Mouse (Mus musculus): ENCODE data around the gene Ano10. TPM values are rescaled to one million over a fixed set of nuclear protein-coding genes. Genes with fewer than 3 reads are reported as not detected.

Gene Ano10
- total and polyA plus RNA-seq, 2 experiments from 2014 or later: 34.5 to 48.6 TPM

DNA sequence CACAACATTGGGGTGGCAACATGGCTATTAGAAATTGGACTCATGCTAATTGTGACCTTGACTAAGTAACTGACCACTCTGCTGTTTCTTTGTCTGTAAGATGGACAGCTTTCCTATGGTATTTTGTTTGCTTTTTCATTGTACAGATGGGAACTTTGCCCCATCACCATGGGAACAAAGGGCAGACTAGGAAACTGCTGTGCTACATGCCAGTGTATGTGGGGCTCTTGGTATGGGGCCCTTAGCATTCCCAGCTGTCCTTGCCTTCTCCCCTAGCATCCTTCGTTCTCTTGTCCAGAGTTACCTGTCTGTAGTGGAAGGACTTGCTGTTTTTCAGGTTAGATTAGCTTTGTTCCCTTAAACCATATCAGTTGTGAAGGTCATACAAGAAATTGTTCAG, 156.3 kb downstream of the Ano10 start:
- Histone ChIP-seq H3K27ac (no peak overlapping the region), H3K36me3 (ENCODE audit: insufficient read depth, low read length) (peaks cover 7% of the 10 kb centered on the region; the same call in 1 of the 2 replicates), H3K9ac (replicated peaks; ENCODE audit: low read length) (no peak overlapping the region), H3K4me3 (ENCODE audit: low read length) (no peak overlapping the region), H3K27me3 (ENCODE audit: insufficient read depth, low read length) (no peaks in the 10 kb centered on the region), H3K9me3 (ENCODE audit: low read length) (no peaks in the 10 kb centered on the region), H3K4me1 (ENCODE audit: insufficient read depth, low read length) (0 out of 2 replicates have a peak, but pooled peaks cover 4% of the 10 kb centered on the region), H3K4me2 (ENCODE audit: low read depth, low read length) (no peak overlapping the region)
- ATAC-seq: no peak
- DNase-seq (ENCODE audit: low spot score): no peak
- no peak for TF ChIP-seq CTCF (IDR thresholded peaks at IDR 0.05; ENCODE audit: low read depth)
- 26% methylated on average over 1 of the region's 1 CpGs for WGBS

DNA sequence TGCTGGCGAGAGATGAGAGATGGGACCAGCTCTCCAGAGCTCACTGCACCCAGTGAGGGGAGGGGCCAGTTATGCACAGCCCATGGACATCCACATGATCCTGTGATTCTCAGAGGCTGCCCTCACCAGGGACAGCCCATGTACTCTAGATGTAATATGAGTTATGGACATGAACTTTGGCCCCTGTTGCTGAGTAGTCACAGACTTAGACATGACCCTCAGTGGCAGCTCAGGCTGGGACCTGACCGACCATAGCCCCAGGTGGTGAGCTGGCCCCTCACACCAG, 158.4 kb downstream of the Ano10 start:
- ATAC-seq (no peak), DNase-seq (ENCODE audit: low spot score) (no peak)
- H3K27ac ChIP-seq: no peak overlapping the region
- no peak overlapping the region for H3K4me2 ChIP-seq (ENCODE audit: low read depth, low read length)
- no peaks in the 10 kb centered on the region for H3K27me3 ChIP-seq (ENCODE audit: insufficient read depth, low read length)
- H3K36me3 ChIP-seq (ENCODE audit: insufficient read depth, low read length): peaks cover 7% of the 10 kb centered on the region; the same call in 1 of the 2 replicates
- 0 out of 2 replicates have a peak, but pooled peaks cover 7% of the 10 kb centered on the region for H3K4me1 ChIP-seq (ENCODE audit: insufficient read depth, low read length)
- H3K9ac ChIP-seq (replicated peaks; ENCODE audit: low read length): no peak overlapping the region
- 89% methylated on average over 2 of the region's 2 CpGs for WGBS
- H3K4me3 ChIP-seq (ENCODE audit: low read length): no peak overlapping the region
- H3K9me3 ChIP-seq (ENCODE audit: low read length): no peaks in the 10 kb centered on the region
- TF ChIP-seq CTCF (IDR thresholded peaks at IDR 0.05; ENCODE audit: low read depth): no peak

DNA sequence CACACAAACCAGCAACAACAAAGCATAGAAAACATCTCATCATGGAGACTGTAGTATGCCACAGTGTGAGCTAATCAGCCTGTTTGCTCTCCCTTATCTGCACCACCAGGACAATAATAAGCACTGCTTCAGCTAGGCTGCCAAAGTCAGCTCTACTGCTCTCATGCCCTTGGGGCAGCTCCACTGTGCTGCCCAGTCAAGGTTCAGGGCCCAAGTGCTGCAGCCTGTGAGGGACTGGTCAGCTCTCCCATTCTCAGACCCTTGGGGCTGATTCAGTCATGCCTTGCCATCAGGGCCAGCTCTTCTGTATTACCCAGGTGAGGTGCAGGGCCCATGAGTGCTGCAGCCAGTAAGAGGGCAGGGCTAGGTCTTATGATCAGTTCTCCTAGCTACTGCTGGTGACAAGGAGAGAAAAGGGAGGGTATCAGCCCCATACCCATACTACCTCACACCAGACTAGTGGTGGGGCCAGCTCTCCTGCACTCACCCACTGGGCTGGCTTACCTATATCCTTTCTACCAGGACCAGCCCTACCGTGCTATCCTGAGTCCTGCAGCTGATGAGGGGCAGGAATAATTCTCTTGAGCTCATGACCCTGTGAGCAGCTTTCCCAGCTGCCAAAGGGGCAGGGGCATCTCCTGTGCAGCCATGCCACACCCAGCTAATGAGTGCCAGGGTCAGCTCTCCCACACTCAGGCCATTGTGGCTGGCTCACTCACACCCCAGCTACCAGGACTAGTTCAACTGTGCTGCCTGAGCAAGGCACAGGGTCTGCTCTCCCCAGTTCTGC, 158.9 kb downstream of the Ano10 start:
- no peak overlapping the region for H3K4me3 ChIP-seq (ENCODE audit: low read length)
- no peak for ATAC-seq

DNA sequence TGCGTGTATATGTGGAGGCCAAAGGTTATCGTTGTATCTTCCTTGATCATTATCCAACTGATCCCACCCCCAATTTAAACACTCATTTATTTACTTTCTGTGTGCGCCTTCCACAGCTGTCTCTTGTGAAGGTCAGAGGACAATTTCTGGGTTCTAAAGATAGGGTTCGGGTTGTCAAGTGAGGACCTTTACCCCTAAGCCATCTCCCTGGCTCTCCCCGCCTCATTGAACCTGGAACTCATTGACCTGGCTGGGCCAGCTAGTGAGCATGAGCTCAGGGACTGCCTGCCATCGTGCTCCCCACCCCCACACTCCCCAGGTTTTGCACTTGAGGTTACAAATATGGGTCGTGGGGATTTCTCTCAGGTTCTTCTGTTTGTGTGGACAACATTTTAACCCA, 162.1 kb downstream of the Ano10 start:
- peaks cover 7% of the 10 kb centered on the region; the same call in 1 of the 2 replicates for H3K36me3 ChIP-seq (ENCODE audit: insufficient read depth, low read length)
- H3K9ac ChIP-seq (replicated peaks; ENCODE audit: low read length): no peak overlapping the region
- no peak overlapping the region for H3K4me2 ChIP-seq (ENCODE audit: low read depth, low read length)
- no peak overlapping the region for H3K27ac ChIP-seq
- no peak overlapping the region for H3K4me3 ChIP-seq (ENCODE audit: low read length)
- DNase-seq (ENCODE audit: low spot score) (no peak), ATAC-seq (no peak)
- 86% methylated on average over 7 of the region's 7 CpGs for WGBS
- H3K9me3 ChIP-seq (ENCODE audit: low read length): no peaks in the 10 kb centered on the region
- no peak for TF ChIP-seq CTCF (IDR thresholded peaks at IDR 0.05; ENCODE audit: low read depth)
- no peaks in the 10 kb centered on the region for H3K27me3 ChIP-seq (ENCODE audit: insufficient read depth, low read length)
- H3K4me1 ChIP-seq (ENCODE audit: insufficient read depth, low read length): 0 out of 2 replicates have a peak, but pooled peaks cover 7% of the 10 kb centered on the region

More for the DNA sequence above, 158.9 kb downstream of the Ano10 start:
- no peak overlapping the region for H3K27ac ChIP-seq
- TF ChIP-seq CTCF (IDR thresholded peaks at IDR 0.05; ENCODE audit: low read depth): no peak
- H3K36me3 ChIP-seq (ENCODE audit: insufficient read depth, low read length): peaks cover 7% of the 10 kb centered on the region; the same call in 1 of the 2 replicates
- H3K9ac ChIP-seq (replicated peaks; ENCODE audit: low read length): no peak overlapping the region
- no peaks in the 10 kb centered on the region for H3K27me3 ChIP-seq (ENCODE audit: insufficient read depth, low read length)
- no peaks in the 10 kb centered on the region for H3K9me3 ChIP-seq (ENCODE audit: low read length)
- H3K4me2 ChIP-seq (ENCODE audit: low read depth, low read length): no peak overlapping the region
- 81% methylated on average over 1 of the region's 1 CpGs for WGBS
- no peak for DNase-seq (ENCODE audit: low spot score)
- H3K4me1 ChIP-seq (ENCODE audit: insufficient read depth, low read length): 0 out of 2 replicates have a peak, but pooled peaks cover 11% of the 10 kb centered on the region

DNA sequence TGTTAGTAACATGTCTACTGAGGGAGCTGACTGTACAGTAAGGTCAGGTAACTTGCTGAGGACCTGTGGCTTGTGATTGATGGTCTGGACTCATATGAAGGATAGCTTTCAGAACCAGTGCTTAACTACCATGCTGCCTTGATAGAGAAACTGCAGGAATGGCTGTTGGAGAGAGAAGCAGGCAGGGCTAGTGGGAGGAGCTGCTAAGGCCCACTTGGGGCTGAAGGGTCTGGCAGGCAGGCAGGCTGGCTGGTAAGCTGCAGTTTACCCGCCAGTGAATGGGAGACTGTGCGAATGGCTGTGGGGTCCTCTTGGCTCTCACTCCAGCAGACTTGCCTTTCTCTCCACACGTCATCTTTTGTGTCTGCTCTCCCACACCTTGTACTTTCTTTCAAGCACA, 163.6 kb downstream of the Ano10 start:
- Histone ChIP-seq H3K27me3 (ENCODE audit: insufficient read depth, low read length) (no peaks in the 10 kb centered on the region), H3K36me3 (ENCODE audit: insufficient read depth, low read length) (peaks cover 7% of the 10 kb centered on the region; the same call in 1 of the 2 replicates), H3K9ac (replicated peaks; ENCODE audit: low read length) (no peak overlapping the region), H3K4me1 (ENCODE audit: insufficient read depth, low read length) (peaks cover 14% of the 10 kb centered on the region; the same call in 1 of the 2 replicates), H3K27ac (no peak overlapping the region), H3K9me3 (ENCODE audit: low read length) (no peaks in the 10 kb centered on the region), H3K4me3 (ENCODE audit: low read length) (no peak overlapping the region), H3K4me2 (ENCODE audit: low read depth, low read length) (no peak overlapping the region)
- no peak for ATAC-seq
- no peak for TF ChIP-seq CTCF (IDR thresholded peaks at IDR 0.05; ENCODE audit: low read depth)
- no peak for DNase-seq (ENCODE audit: low spot score)
- 25% methylated on average over 3 of the region's 3 CpGs for WGBS

DNA sequence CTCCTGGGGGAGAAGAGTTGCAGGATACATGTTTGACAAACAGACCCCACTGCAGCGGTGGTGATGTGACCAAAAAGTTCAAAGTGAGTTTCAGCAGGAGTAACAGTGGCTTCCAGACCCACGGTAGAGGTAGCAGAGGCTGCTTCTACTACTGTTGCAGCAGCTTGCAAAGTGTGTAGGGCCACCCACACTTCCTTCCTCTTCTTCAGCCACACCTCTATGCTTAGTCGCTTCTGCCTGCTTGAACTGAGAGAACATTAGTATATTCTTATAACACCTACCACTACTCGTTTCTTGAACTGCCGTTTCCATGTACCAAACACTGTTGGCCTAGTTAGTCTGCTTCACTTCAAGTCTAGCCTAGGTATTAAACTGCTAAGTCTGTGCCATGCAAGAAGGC, 165.5 kb downstream of the Ano10 start:
- WGBS: 80% methylated on average over 5 of the region's 5 CpGs
- Histone ChIP-seq H3K4me2 (ENCODE audit: low read depth, low read length) (no peak overlapping the region), H3K9ac (replicated peaks; ENCODE audit: low read length) (no peak overlapping the region), H3K4me1 (ENCODE audit: insufficient read depth, low read length) (peaks cover 14% of the 10 kb centered on the region; the same call in 1 of the 2 replicates), H3K9me3 (ENCODE audit: low read length) (no peaks in the 10 kb centered on the region), H3K4me3 (ENCODE audit: low read length) (no peak overlapping the region), H3K36me3 (ENCODE audit: insufficient read depth, low read length) (peaks cover 3% of the 10 kb centered on the region; the same call in 1 of the 2 replicates), H3K27me3 (ENCODE audit: insufficient read depth, low read length) (no peaks in the 10 kb centered on the region), H3K27ac (no peak overlapping the region)
- TF ChIP-seq CTCF (IDR thresholded peaks at IDR 0.05; ENCODE audit: low read depth): no peak
- no peak for DNase-seq (ENCODE audit: low spot score)
- no peak for ATAC-seq

DNA sequence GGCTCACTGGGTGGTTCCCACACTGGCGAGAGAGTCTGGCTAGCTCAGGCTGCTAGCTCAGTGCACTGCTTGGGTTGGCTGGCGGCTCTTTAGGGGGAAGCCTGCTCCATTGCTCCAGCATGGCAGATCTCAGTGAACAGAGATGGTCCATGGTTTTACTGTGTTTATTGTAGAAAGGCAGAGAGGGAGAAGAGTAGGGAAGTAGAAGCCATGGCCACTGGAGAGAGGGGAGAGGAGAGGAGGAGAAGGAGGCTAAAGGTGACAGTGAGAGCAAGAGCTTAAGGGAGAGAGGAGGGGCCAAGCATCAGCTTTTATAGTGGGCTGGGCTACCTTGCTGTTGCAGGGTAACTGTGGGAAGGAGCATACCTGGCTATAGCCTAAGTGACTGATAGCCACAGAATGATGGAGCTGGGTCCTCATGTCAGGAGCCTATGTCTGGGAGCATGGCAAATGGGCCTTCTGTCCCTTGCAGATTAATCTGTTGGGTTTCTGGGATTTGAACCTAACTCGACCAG, 166.9 kb downstream of the Ano10 start:
- Histone ChIP-seq H3K27me3 (ENCODE audit: insufficient read depth, low read length) (no peaks in the 10 kb centered on the region), H3K9ac (replicated peaks; ENCODE audit: low read length) (no peak overlapping the region), H3K9me3 (ENCODE audit: low read length) (no peaks in the 10 kb centered on the region), H3K36me3 (ENCODE audit: insufficient read depth, low read length) (no peaks in the 10 kb centered on the region), H3K27ac (no peak overlapping the region), H3K4me3 (ENCODE audit: low read length) (no peak overlapping the region), H3K4me2 (ENCODE audit: low read depth, low read length) (no peak overlapping the region), H3K4me1 (ENCODE audit: insufficient read depth, low read length) (peaks cover 14% of the 10 kb centered on the region; the same call in 1 of the 2 replicates)
- WGBS: 67% methylated on average over 3 of the region's 3 CpGs
- DNase-seq (ENCODE audit: low spot score) (no peak), ATAC-seq (no peak)
- TF ChIP-seq CTCF (IDR thresholded peaks at IDR 0.05; ENCODE audit: low read depth): no peak
